Mouse (Mus musculus): ENCODE results near the gene Zmynd12. TPM values are rescaled to one million over a fixed set of nuclear protein-coding genes. Genes with fewer than 3 reads are reported as not detected.

Zmynd12 gene
- polyA plus RNA-seq, 1 experiment from 2014 or later, result 0.23 TPM

GRCm38 (mm10) chr4:119417894-119418293, 4.7 kb upstream of the Zmynd12 start:
- WGBS (ENCODE audit: insufficient replicate concordance), result 32% methylated on average over 3 of the region's 3 CpGs
- Histone ChIP-seq H3K9ac (no peak overlapping the region), H3K4me2 (peak overlapping the region; percentile 27), H3K27ac (no peak overlapping the region), H3K9me3 (replicated peaks) (no peaks in the 10 kb centered on the region), H3K4me3 (no peak overlapping the region), H3K36me3 (peaks cover 3% of the 10 kb centered on the region; the same call in 1 of the 2 replicates), H3K4me1 (peaks cover 59% of the 10 kb centered on the region), H3K27me3 (replicated peaks) (peaks cover 23% of the 10 kb centered on the region)
- peak; percentile 65 for ATAC-seq

GRCm38 (mm10) chr4:119421191-119421590, 1.4 kb upstream of the Zmynd12 start:
- Histone ChIP-seq H3K36me3 (peaks cover 3% of the 10 kb centered on the region; the same call in 1 of the 2 replicates), H3K27ac (no peak overlapping the region), H3K27me3 (replicated peaks) (0 out of 2 replicates have a peak, but pooled peaks cover 3% of the 10 kb centered on the region), H3K4me2 (peak overlapping the region; percentile 95), H3K9ac (peak overlapping the region; percentile 83), H3K4me3 (peak overlapping the region; percentile 79), H3K4me1 (peaks cover 75% of the 10 kb centered on the region), H3K9me3 (replicated peaks) (no peaks in the 10 kb centered on the region)
- 29% methylated on average over 3 of the region's 3 CpGs for WGBS (ENCODE audit: insufficient replicate concordance)
- ATAC-seq, result no peak

- ATAC-seq, result peak; percentile 61
- H3K27me3 ChIP-seq (replicated peaks), result no peaks in the 10 kb centered on the region
- under 1% methylated on average over 31 of the region's 31 CpGs for WGBS (ENCODE audit: insufficient replicate concordance)
- H3K9me3 ChIP-seq (replicated peaks), result no peaks in the 10 kb centered on the region
- H3K9ac ChIP-seq, result peak overlapping the region; percentile 83
- peaks cover 70% of the 10 kb centered on the region for H3K4me1 ChIP-seq
- peak overlapping the region; percentile 79 for H3K27ac ChIP-seq
- peak overlapping the region; percentile 95 for H3K4me2 ChIP-seq
- peak overlapping the region; percentile 79 for H3K4me3 ChIP-seq
- H3K36me3 ChIP-seq, result peaks cover 3% of the 10 kb centered on the region; the same call in 1 of the 2 replicates
These were observed 707 bp upstream of the Zmynd12 start for GRCm38 (mm10) chr4:119421921-119422293.

DNA sequence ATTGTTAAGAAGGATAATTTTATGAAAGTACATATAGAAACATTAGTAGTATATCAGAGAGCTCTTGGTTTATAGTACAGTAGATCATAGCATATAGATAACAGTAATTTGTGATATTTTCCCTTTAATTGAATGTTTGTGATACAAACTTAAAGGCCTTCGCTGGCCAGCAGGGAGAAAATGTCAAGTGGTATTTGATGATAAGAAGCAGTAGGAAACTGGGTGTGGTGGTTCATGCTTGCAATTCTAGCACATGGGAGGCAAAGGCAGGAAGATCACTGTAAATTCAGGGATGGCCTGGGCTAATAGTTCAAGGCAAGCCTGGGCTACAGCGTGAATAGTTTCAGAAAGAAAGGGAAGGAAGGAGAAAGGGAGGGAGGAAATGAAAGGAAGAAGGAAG, 2.5 kb downstream of the Zmynd12 start:
- peak overlapping the region; percentile 51; the same call in 1 of the 2 replicates for H3K27ac ChIP-seq
- ATAC-seq, result peak; percentile 27; the same call in 1 of the 2 replicates

DNA sequence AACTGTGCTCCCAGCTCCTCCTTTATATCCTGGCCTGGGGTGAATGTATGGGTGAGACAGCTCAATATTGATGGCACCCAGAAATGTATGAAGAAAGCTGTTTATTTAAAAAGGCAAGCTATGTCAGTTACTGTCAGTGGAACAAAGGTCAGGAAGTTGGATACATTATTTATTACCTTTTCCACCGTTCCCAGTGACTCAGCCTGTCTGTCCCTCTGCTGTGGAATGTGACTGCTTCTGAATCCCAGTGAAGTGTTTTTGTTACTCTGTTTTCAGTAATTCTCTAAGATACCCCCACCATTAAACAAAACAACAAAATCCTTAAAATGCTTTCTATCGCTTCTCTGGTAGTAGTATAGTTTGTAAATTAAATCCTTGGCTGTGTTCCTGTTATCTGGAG, 3.0 kb downstream of the Zmynd12 start:
- ATAC-seq, result no peak
- 58% methylated on average over 2 of the region's 2 CpGs for WGBS (ENCODE audit: insufficient replicate concordance)
- H3K36me3 ChIP-seq, result no peaks in the 10 kb centered on the region
- no peak overlapping the region for H3K9ac ChIP-seq
- no peak overlapping the region for H3K4me3 ChIP-seq
- peaks cover 50% of the 10 kb centered on the region for H3K4me1 ChIP-seq
- H3K27ac ChIP-seq, result peak overlapping the region; percentile 28; the same call in 1 of the 2 replicates
- H3K4me2 ChIP-seq, result peak overlapping the region; percentile 17; the same call in 1 of the 2 replicates
- no peaks in the 10 kb centered on the region for H3K27me3 ChIP-seq (replicated peaks)
- H3K9me3 ChIP-seq (replicated peaks), result no peaks in the 10 kb centered on the region

More for the DNA sequence above, 2.5 kb downstream of the Zmynd12 start:
- Histone ChIP-seq H3K36me3 (no peaks in the 10 kb centered on the region), H3K9me3 (replicated peaks) (no peaks in the 10 kb centered on the region), H3K4me3 (no peak overlapping the region), H3K9ac (no peak overlapping the region), H3K4me1 (peaks cover 51% of the 10 kb centered on the region), H3K4me2 (peak overlapping the region; percentile 17; the same call in 1 of the 2 replicates), H3K27me3 (replicated peaks) (no peaks in the 10 kb centered on the region)
- 46% methylated on average over 2 of the region's 2 CpGs for WGBS (ENCODE audit: insufficient replicate concordance)

- H3K27ac ChIP-seq, result no peak overlapping the region
- H3K9me3 ChIP-seq (replicated peaks), result no peaks in the 10 kb centered on the region
- 43% methylated on average over 2 of the region's 2 CpGs for WGBS (ENCODE audit: insufficient replicate concordance)
- no peak overlapping the region for H3K4me3 ChIP-seq
- no peak overlapping the region for H3K4me2 ChIP-seq
- H3K36me3 ChIP-seq, result no peaks in the 10 kb centered on the region
- H3K9ac ChIP-seq, result no peak overlapping the region
- ATAC-seq, result no peak
- H3K4me1 ChIP-seq, result peaks cover 36% of the 10 kb centered on the region
- no peaks in the 10 kb centered on the region for H3K27me3 ChIP-seq (replicated peaks)
These were observed 5.1 kb downstream of the Zmynd12 start for GRCm38 (mm10) chr4:119427680-119428079.

DNA sequence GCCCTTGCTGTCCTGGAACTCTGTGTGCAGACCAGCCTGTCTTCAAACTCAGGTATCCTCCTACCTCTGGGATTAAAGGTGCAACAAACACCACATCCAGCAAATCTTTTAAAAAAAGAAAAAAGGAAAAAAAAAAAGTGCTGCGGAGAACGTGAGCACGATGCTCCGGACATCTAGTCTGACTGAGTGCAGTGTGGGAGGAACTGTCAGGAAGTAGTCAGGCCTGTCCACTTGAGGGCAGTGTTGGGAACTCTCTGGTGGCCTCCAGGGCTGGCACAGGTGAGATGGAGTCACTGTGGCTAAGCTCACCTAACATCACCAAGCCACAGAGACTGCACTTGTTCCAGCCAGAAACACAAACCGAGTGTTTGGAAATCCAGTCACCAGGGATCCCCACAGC, 8.1 kb downstream of the Zmynd12 start:
- no peak overlapping the region for H3K4me3 ChIP-seq
- WGBS (ENCODE audit: insufficient replicate concordance), result 23% methylated on average over 5 of the region's 5 CpGs
- H3K4me2 ChIP-seq, result peak overlapping the region; percentile 40

DNA sequence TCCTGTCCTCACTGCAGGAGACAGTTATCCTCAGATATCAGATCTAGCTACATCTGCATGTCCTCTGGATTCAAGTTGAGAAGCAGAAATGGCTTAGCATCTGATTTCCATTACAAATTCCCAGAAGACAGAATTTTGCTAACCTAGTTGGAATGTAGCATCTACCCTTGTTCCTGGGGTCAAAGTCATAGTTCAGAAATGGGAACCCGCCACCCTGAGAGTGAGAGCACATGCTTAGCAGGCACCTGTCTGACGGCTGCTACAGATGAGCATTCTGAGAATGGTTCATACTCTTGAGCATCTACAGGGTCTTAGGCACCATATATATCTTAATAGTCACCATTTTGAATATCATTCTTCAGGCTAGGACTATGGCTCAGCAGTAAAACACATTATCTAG, 15.3 kb downstream of the Zmynd12 start:
- peaks cover 4% of the 10 kb centered on the region; the same call in 1 of the 2 replicates for H3K9me3 ChIP-seq (replicated peaks)
- no peaks in the 10 kb centered on the region for H3K36me3 ChIP-seq
- no peak for ATAC-seq
- H3K27ac ChIP-seq, result no peak overlapping the region
- 62% methylated on average over 2 of the region's 2 CpGs for WGBS (ENCODE audit: insufficient replicate concordance)
- H3K4me1 ChIP-seq, result peaks cover 14% of the 10 kb centered on the region
- H3K4me3 ChIP-seq, result no peak overlapping the region
- no peak overlapping the region for H3K4me2 ChIP-seq
- no peak overlapping the region for H3K9ac ChIP-seq
- H3K27me3 ChIP-seq (replicated peaks), result peaks cover 20% of the 10 kb centered on the region

More for the DNA sequence above, 8.1 kb downstream of the Zmynd12 start:
- Histone ChIP-seq H3K9me3 (replicated peaks) (no peaks in the 10 kb centered on the region), H3K27ac (no peak overlapping the region), H3K27me3 (replicated peaks) (peaks cover 17% of the 10 kb centered on the region), H3K36me3 (no peaks in the 10 kb centered on the region), H3K9ac (no peak overlapping the region), H3K4me1 (peaks cover 6% of the 10 kb centered on the region)
- peak; percentile 60; the same call in 1 of the 2 replicates for ATAC-seq

DNA sequence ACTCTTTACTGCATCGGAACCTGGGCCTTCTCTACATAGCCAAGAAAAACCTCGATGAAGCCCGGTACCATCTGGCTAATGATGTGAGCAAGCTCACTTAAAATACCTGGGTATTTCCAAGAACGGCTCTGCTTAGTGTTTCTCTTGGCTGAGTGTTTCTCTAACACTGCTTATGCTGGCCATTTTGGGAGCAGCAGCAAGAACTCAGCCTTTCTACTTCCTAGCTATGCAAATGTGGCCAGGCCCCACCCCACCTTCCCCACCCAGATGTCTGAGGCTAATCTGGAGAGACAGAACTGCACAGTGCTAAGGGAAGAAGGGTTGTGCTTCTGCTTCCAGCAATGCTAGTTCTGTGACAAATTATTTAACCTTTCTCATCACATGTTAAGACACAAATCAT, 19.2 kb downstream of the Zmynd12 start:
- no peak overlapping the region for H3K27ac ChIP-seq
- no peak overlapping the region for H3K4me3 ChIP-seq
- 77% methylated on average over 4 of the region's 4 CpGs for WGBS (ENCODE audit: insufficient replicate concordance)
- H3K4me1 ChIP-seq, result peaks cover 21% of the 10 kb centered on the region
- no peak overlapping the region for H3K4me2 ChIP-seq
- H3K27me3 ChIP-seq (replicated peaks), result 0 out of 2 replicates have a peak, but pooled peaks cover 3% of the 10 kb centered on the region
- H3K9ac ChIP-seq, result no peak overlapping the region
- ATAC-seq, result peak; percentile 77; the same call in 1 of the 2 replicates
- H3K36me3 ChIP-seq, result no peaks in the 10 kb centered on the region
- H3K9me3 ChIP-seq (replicated peaks), result no peaks in the 10 kb centered on the region

DNA sequence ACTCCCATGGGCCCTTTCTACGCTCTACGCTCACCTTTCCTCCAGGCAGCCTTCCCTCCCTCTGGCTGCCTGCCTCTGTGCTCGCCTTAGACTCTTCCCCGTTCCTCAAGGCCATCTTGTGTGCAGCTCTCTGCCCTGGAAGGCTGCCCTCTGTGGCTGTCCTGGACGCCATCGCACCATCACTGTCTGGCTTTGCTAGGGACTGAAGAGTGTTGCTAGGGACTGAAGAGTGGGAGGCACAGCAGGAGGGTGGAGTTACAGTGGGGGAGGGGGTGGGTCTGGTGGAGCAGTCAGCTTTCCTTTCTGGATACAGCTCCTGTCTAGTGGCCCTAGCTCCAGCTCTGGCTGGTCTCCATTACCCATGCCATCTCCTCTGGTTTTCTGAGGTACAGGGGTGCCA, 19.9 kb downstream of the Zmynd12 start:
- 57% methylated on average over 6 of the region's 6 CpGs for WGBS (ENCODE audit: insufficient replicate concordance)
- 0 out of 2 replicates have a peak, but pooled peaks cover 3% of the 10 kb centered on the region for H3K27me3 ChIP-seq (replicated peaks)
- H3K36me3 ChIP-seq, result no peaks in the 10 kb centered on the region
- H3K9me3 ChIP-seq (replicated peaks), result no peaks in the 10 kb centered on the region
- H3K4me2 ChIP-seq, result peak overlapping the region; percentile 12; the same call in 1 of the 2 replicates
- peaks cover 21% of the 10 kb centered on the region for H3K4me1 ChIP-seq
- H3K27ac ChIP-seq, result no peak overlapping the region
- H3K4me3 ChIP-seq, result no peak overlapping the region
- no peak overlapping the region for H3K9ac ChIP-seq
- ATAC-seq, result peak; percentile 46; the same call in 1 of the 2 replicates

DNA sequence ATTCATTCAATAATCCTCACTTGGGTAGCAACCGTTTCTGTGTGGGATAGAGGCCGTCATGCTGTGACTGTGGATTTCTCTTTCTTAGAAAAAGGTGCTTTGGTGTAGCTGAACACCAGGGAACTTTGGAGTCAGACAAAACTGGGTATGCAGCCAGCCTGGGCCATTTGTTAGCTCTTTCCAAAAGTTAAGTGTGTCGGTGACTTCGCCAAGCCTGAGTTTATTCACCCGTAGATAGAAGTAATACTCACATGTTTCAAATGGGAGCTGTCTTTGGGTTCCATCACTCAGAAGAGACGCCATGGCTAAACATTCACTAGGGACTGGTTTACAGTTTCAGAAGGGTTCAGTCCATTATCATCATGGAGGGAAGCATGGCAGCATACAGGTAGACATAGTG, 24.6 kb downstream of the Zmynd12 start:
- Histone ChIP-seq H3K9me3 (replicated peaks) (no peaks in the 10 kb centered on the region), H3K27me3 (replicated peaks) (no peaks in the 10 kb centered on the region), H3K36me3 (no peaks in the 10 kb centered on the region), H3K27ac (no peak overlapping the region), H3K4me2 (no peak overlapping the region), H3K4me1 (peaks cover 13% of the 10 kb centered on the region), H3K9ac (no peak overlapping the region), H3K4me3 (no peak overlapping the region)
- 76% methylated on average over 6 of the region's 6 CpGs for WGBS (ENCODE audit: insufficient replicate concordance)
- ATAC-seq, result no peak

GRCm38 (mm10) chr4:119447786-119448185, 25.2 kb downstream of the Zmynd12 start:
- H3K4me2 ChIP-seq, result no peak overlapping the region
- H3K4me1 ChIP-seq, result peaks cover 8% of the 10 kb centered on the region
- no peaks in the 10 kb centered on the region for H3K27me3 ChIP-seq (replicated peaks)
- no peaks in the 10 kb centered on the region for H3K9me3 ChIP-seq (replicated peaks)
- 56% methylated on average over 3 of the region's 3 CpGs for WGBS (ENCODE audit: insufficient replicate concordance)
- H3K36me3 ChIP-seq, result no peaks in the 10 kb centered on the region
- H3K27ac ChIP-seq, result no peak overlapping the region
- ATAC-seq, result no peak
- H3K4me3 ChIP-seq, result no peak overlapping the region
- no peak overlapping the region for H3K9ac ChIP-seq

DNA sequence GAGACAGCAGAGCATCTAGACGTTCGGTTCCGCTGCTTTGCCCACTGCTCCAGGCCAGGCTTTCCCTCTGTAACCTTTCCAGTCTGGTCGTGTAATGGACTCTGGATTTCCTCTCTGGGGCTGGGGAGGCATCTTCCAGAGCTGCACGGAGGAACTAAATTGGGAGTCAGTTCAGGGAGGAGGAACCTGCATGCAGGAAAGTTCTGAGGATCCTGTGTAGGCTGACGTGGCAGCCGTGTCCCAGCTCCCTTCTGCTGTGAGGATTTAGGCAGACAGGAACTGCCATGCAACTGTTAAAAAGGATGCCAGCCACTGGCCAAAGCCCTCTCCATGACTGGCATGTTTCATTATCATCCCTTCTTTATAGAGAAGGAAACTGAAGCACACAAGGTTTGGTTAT, 27.8 kb downstream of the Zmynd12 start:
- Histone ChIP-seq H3K27ac (no peak overlapping the region), H3K4me1 (peaks cover 6% of the 10 kb centered on the region; the same call in 1 of the 2 replicates), H3K27me3 (replicated peaks) (no peaks in the 10 kb centered on the region), H3K4me2 (no peak overlapping the region), H3K9ac (no peak overlapping the region), H3K4me3 (no peak overlapping the region), H3K36me3 (no peaks in the 10 kb centered on the region), H3K9me3 (replicated peaks) (no peaks in the 10 kb centered on the region)
- 59% methylated on average over 7 of the region's 7 CpGs for WGBS (ENCODE audit: insufficient replicate concordance)
- no peak for ATAC-seq
